Mouse (Mus musculus) testis, adult 2 months (tissue): ENCODE measurements at regions not wholly inside any gene's neighbourhood (a gene's known extent, or its start where the extent isn't known, plus 50 kb on each side); places are given as distances from the start of the nearest gene placed in this dataset.

Source experiments
- CTCF ChIP-seq: fragments of 200-500 bp; IDR thresholded peaks from 2 replicates; pipeline ENCODE4 v1.5.1; 2012; ENCODE audit warnings: low read depth, mild to moderate bottlenecking, inconsistent platforms, low read length, moderate library complexity; ENCODE audit not compliant: control insufficient read depth, insufficient read depth, insufficient replicate concordance
- POLR2A ChIP-seq: fragments of 200-500 bp; IDR thresholded peaks from 2 replicates; pipeline ENCODE4 v1.6.1; 2012; ENCODE audit warnings: low read depth, mild to moderate bottlenecking, inconsistent platforms, low read length, moderate library complexity; ENCODE audit not compliant: control insufficient read depth

- TF ChIP-seq CTCF: no peak
- no peak for TF ChIP-seq POLR2A
These were observed 125.2 kb upstream of the Rybp start for GRCm38 (mm10) chr6:100412486-100412885.
